Mouse (Mus musculus): Measurements from ENCODE around the gene Ice2. TPM values are rescaled to one million over a fixed set of nuclear protein-coding genes. Genes with fewer than 3 reads are reported as not detected.

Ice2 gene
- 10.6 TPM in 2 replicates for polyA plus RNA-seq (2012; rRNA removed)

DNA sequence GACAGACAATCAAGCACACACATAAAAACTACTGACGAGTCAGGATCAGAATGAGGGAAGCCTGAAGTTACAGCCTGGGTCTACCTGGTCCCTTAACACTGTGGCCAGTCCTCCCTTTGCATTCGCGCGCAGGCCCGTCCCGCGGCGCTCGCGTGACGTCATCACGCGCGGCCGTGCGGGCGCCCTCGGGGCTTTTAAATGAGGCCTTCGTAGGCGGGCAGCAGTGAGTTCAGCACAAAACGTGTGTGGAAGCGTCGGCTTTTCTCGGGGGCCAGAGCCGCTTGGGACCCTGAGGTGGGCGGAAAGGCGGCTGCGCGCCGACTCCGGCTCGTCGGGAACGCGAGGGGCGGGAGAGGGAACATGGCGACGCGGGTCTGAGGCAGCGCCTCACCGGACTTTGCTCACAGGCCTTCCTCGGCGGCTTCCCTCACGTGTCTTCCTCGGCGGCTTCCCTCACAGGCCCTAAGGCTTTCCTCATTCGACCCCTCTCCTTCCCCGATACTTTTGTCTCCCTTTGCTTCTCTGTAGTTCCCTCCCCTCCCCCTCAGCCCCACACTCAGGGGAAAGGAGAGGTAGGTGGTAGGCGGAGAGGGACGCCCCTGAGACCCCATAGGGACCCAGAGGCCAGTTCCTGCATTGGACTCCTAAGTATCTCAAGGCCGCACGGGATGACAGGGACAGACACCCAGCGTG, at the start of gene Ice2:
Gene Ice2, plus strand, starts transcription at position 147 of the 693 bp plus-strand sequence.

DNA sequence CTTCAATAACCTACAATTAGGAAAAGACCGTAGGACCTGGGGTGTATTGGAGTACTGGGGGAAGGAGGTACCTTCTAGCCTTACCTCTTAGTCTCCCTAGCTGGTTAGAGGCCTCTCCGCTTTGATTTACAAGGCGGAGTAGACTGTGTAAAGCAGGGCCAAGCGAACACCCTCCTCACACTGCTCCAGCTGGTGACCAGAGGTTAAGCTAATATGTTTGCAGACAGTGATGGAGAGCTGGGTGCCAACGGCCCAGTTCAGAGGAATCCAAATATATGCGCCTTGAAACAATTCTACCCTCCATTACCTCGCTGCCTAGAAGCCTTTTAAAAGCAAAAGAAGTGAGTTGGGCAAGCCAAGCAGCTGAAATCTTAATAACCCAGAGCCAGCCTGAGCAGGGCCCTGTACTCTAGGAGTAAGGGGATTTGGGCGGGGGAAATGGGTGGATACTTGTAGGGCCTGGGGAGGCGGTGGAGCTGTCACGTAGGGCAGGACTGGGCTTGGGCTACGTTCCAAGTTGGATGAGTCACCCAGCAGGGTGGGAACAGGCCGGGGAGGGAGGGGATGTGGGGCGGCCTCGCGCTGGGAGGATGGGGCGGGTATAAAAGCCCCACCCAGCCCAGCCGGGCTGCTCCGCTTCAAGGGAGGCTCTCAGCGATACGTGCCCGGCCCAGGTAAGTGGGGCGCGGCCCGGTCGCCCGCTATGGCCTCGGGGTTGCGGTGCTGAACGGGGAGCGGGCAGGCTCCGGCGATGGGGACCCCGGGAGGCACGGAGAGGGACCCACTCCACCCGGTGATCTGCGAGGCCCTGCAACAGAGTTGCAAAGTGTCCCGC, 55.6 kb downstream of the Ice2 start, which contains the start of gene Anxa2:
Gene Anxa2, plus strand, starts transcription at position 555 of the 835 bp plus-strand sequence.

Other genes with a start within 250 kb of the Ice2 start
- gene Anxa2, start 55.7 kb downstream of the Ice2 start, polyA plus RNA-seq (2012; rRNA removed), result 115 and 257 TPM in 2 replicates